20 mouse cellular contexts compared by ENCODE assay signal in genomic region chr7:130961429-130961828, GRCm38 (mm10). TPM values are rescaled to one million over a fixed set of nuclear protein-coding genes. Genes with fewer than 3 reads are reported as not detected.
DNase-seq lines count a peak whose midpoint lies in the region; ATAC-seq and TF ChIP-seq lines count a peak whose summit lies in the region.
"Had no signal": no experiment of that assay in that cellular context is flagged by ENCODE, and none has a peak within 500 bp of the region (broad histone marks: within the 10 kb centered on the region; RNA-seq: fewer than 3 reads in every experiment).

No protein-coding gene starts in this region.

- 50% methylated on average over 6 of the region's 6 CpGs for WGBS in heart, embryonic 15.5 days
- 50% methylated on average over 6 of the region's 6 CpGs for WGBS in lung, postnatal 0 days
- 52% methylated on average over 6 of the region's 6 CpGs for WGBS in embryonic facial prominence, embryonic 15.5 days
- 66% methylated on average over 6 of the region's 6 CpGs for WGBS in stomach, postnatal 0 days

- H3K4me2 ChIP-seq in heart, embryonic 15.5 days: no peak overlapping the region
- H3K4me2 ChIP-seq in lung, postnatal 0 days (replicated peaks; ENCODE audit: low read depth, low read length): no peak overlapping the region
- H3K4me2 ChIP-seq in embryonic facial prominence, embryonic 15.5 days (replicated peaks): no peak overlapping the region
- no peak overlapping the region for H3K4me2 ChIP-seq in stomach, postnatal 0 days (replicated peaks; ENCODE audit: low read depth)
- H3K4me2 ChIP-seq: embryonic facial prominence, embryonic 12.5 days; midbrain, embryonic 15.5 days had no signal

- TF ChIP-seq EP300 in lung, postnatal 0 days (IDR thresholded peaks at IDR 0.05): no peak; the same call in 1 of the 2 replicates
- no peak for TF ChIP-seq EP300 in stomach, postnatal 0 days (optimal IDR thresholded peaks at IDR 0.05)

- no peaks in the 10 kb centered on the region for H3K9me3 ChIP-seq in heart, embryonic 15.5 days (replicated peaks)
- no peaks in the 10 kb centered on the region for H3K9me3 ChIP-seq in lung, postnatal 0 days (ENCODE audit: low read length)
- no peaks in the 10 kb centered on the region for H3K9me3 ChIP-seq in embryonic facial prominence, embryonic 15.5 days (replicated peaks)
- H3K9me3 ChIP-seq in stomach, postnatal 0 days (ENCODE audit: control insufficient read depth, low read length): no peaks in the 10 kb centered on the region
- H3K9me3 ChIP-seq: midbrain, embryonic 15.5 days had no signal

- ATAC-seq in heart, embryonic 15.5 days (replicated peaks; ENCODE audit: insufficient number of reproducible peaks, insufficient read depth, low FRiP score, low read depth): no peak
- peak; percentile 23 for ATAC-seq in lung, postnatal 0 days
- no peak for ATAC-seq in embryonic facial prominence, embryonic 15.5 days (ENCODE audit: insufficient number of reproducible peaks, low FRiP score, low TSS enrichment, low read depth)
- ATAC-seq in stomach, postnatal 0 days (ENCODE audit: low FRiP score, low TSS enrichment): no peak
- no peak for ATAC-seq in erythroid progenitor cell, adult 5-6 weeks (replicated peaks; ENCODE audit: low FRiP score, poor library complexity, severe bottlenecking)
- ATAC-seq: hindbrain, postnatal 0 days; midbrain, embryonic 15.5 days had no signal

- TF ChIP-seq CTCF in lung, postnatal 0 days (IDR thresholded peaks at IDR 0.05): 0 out of 2 replicates have a peak, but pooled peaks have one; percentile 3
- no peak for TF ChIP-seq CTCF in stomach, postnatal 0 days (IDR thresholded peaks at IDR 0.05; ENCODE audit: low read depth)

- H3K27me3 ChIP-seq in heart, embryonic 15.5 days: no peaks in the 10 kb centered on the region
- no peaks in the 10 kb centered on the region for H3K27me3 ChIP-seq in lung, postnatal 0 days (replicated peaks; ENCODE audit: insufficient read depth, low read length)
- no peaks in the 10 kb centered on the region for H3K27me3 ChIP-seq in embryonic facial prominence, embryonic 15.5 days
- H3K27me3 ChIP-seq in stomach, postnatal 0 days (ENCODE audit: control insufficient read depth, insufficient read depth, low read length): no peaks in the 10 kb centered on the region
- H3K27me3 ChIP-seq: embryonic facial prominence, embryonic 12.5 days; midbrain, embryonic 15.5 days had no signal

- no peak for DNase-seq in heart, adult 18-20 months
- DNase-seq in lung, postnatal 0 days (ENCODE audit: low spot score): peak; percentile 61
- no peak for DNase-seq in lung, postnatal 36 days
- DNase-seq in stomach, postnatal 0 days (ENCODE audit: low spot score): no peak
- DNase-seq: adrenal gland, adult 8-10 months; cerebellum, adult 9-10 months; kidney, adult 18-20 months; kidney, postnatal 25 days; thymus, postnatal 4 days had no signal

- no peak overlapping the region for H3K4me3 ChIP-seq in heart, embryonic 15.5 days
- H3K4me3 ChIP-seq in lung, postnatal 0 days (ENCODE audit: low read depth, low read length): no peak overlapping the region
- no peak overlapping the region for H3K4me3 ChIP-seq in embryonic facial prominence, embryonic 15.5 days (replicated peaks)
- H3K4me3 ChIP-seq in stomach, postnatal 0 days (ENCODE audit: low read depth, low read length): no peak overlapping the region
- H3K4me3 ChIP-seq: embryonic facial prominence, embryonic 12.5 days; midbrain, embryonic 15.5 days; myocyte had no signal

- H3K4me1 ChIP-seq in heart, embryonic 15.5 days (replicated peaks): peaks cover 52% of the 10 kb centered on the region
- H3K4me1 ChIP-seq in lung, postnatal 0 days (ENCODE audit: insufficient read depth, low read depth, low read length): peaks cover 12% of the 10 kb centered on the region; the same call in 1 of the 2 replicates
- peaks cover 50% of the 10 kb centered on the region for H3K4me1 ChIP-seq in embryonic facial prominence, embryonic 15.5 days
- H3K4me1 ChIP-seq in stomach, postnatal 0 days (replicated peaks; ENCODE audit: control insufficient read depth, insufficient read depth): peaks cover 4% of the 10 kb centered on the region; the same call in 1 of the 2 replicates
- H3K4me1 ChIP-seq: midbrain, embryonic 15.5 days had no signal

- no peaks in the 10 kb centered on the region for H3K36me3 ChIP-seq in heart, embryonic 15.5 days
- H3K36me3 ChIP-seq in lung, postnatal 0 days (ENCODE audit: insufficient read depth, low read length): no peaks in the 10 kb centered on the region
- no peaks in the 10 kb centered on the region for H3K36me3 ChIP-seq in embryonic facial prominence, embryonic 15.5 days
- no peaks in the 10 kb centered on the region for H3K36me3 ChIP-seq in stomach, postnatal 0 days (ENCODE audit: control insufficient read depth, insufficient read depth, low read length)
- H3K36me3 ChIP-seq: embryonic facial prominence, embryonic 12.5 days; midbrain, embryonic 15.5 days had no signal

- H3K27ac ChIP-seq in heart, embryonic 15.5 days: peak overlapping the region; percentile 55
- H3K27ac ChIP-seq in lung, postnatal 0 days (ENCODE audit: low read length): no peak overlapping the region
- peak overlapping the region; percentile 63 for H3K27ac ChIP-seq in embryonic facial prominence, embryonic 15.5 days (replicated peaks)
- H3K27ac ChIP-seq in stomach, postnatal 0 days (replicated peaks): peak overlapping the region; percentile 45; the same call in 1 of the 2 replicates
- H3K27ac ChIP-seq: embryonic facial prominence, embryonic 12.5 days; hindbrain, postnatal 0 days; liver, embryonic 14.5 days; midbrain, embryonic 15.5 days had no signal

- no peak overlapping the region for H3K9ac ChIP-seq in heart, embryonic 15.5 days
- no peak overlapping the region for H3K9ac ChIP-seq in lung, postnatal 0 days (replicated peaks; ENCODE audit: low read depth)
- no peak overlapping the region for H3K9ac ChIP-seq in embryonic facial prominence, embryonic 15.5 days
- H3K9ac ChIP-seq in stomach, postnatal 0 days (ENCODE audit: low read length): no peak overlapping the region
- H3K9ac ChIP-seq: embryonic facial prominence, embryonic 12.5 days; liver, embryonic 14.5 days; midbrain, embryonic 15.5 days had no signal

RNA-seq across cellular contexts. Expression of gene Htra1, which starts 25.5 kb away (rescaled TPM):
- polyA plus RNA-seq in heart, embryonic 15.5 days (2015; fragmentation: Nextera tagmentation; extraction: Ambion mirVana): 78.0 and 80.3 TPM in 2 replicates
- total RNA-seq in heart, adult 18-20 months (2021): 100 to 1,000 TPM; 109 to 122 TPM
- 44.6 and 52.1 TPM in 2 replicates for polyA plus RNA-seq in lung, postnatal 0 days (2015; fragmentation: Nextera tagmentation; extraction: Ambion mirVana)
- 116 and 122 TPM in 2 replicates for polyA plus RNA-seq in embryonic facial prominence, embryonic 15.5 days (2015; fragmentation: Nextera tagmentation; extraction: Ambion mirVana)
- polyA plus RNA-seq in stomach, postnatal 0 days (2015; fragmentation: Nextera tagmentation; extraction: Ambion mirVana): 48.6 and 51.6 TPM in 2 replicates
- not detected in 2 replicates for total RNA-seq in erythroid progenitor cell, adult 5-6 weeks (2015; ENCODE audit: low replicate concordance)
- not detected in 2 replicates for total RNA-seq in erythroid progenitor cell, adult 5-6 weeks (2017; ENCODE audit: low replicate concordance)
- total RNA-seq: granulocyte monocyte progenitor cell, adult 5-6 weeks; hematopoietic stem cell, adult 5-6 weeks; megakaryocyte, adult 5-6 weeks had no signal
